Mouse (Mus musculus) spleen, postnatal 10 days (tissue): ENCODE data around the gene Col8a1.

Experiments
- DNase-seq, 2 experiments: peaks; one replicate each; pipeline ENCODE4 v3.0.0; 2021 to 2022; ENCODE audit warnings: low spot score in 2 of 2

Gene Col8a1

GRCm38 (mm10) chr16:57754526-57755125 lies at the start of gene Col8a1:
Gene Col8a1 (minus strand): TSS chr16:57754737.
- no peak for DNase-seq

DNA sequence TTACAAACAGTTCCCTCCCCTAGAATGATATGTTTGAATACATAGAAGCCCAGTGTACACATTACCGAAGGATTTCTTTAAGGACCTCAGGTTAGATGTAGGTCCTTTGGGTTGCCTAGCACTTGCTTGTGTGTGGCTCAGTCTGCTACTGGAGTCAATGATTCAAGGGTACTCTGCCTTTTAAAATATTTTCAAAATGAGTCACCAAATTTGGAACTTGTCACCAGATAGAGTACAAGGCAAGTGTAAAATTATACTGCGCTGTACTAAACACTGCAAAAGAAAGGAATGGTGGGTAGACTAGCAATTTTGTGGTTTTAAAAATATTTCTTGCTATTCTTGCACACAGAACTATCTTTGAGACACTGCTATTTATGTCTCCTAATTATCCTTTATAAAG lies 47.3 kb upstream of the Col8a1 start:
- DNase-seq = no peak

GRCm38 (mm10) chr16:57796321-57796720 lies 41.8 kb upstream of the Col8a1 start:
- DNase-seq = no peak

GRCm38 (mm10) chr16:57779011-57779410 lies 24.5 kb upstream of the Col8a1 start:
- DNase-seq = no peak

GRCm38 (mm10) chr16:57765615-57766014 lies 11.1 kb upstream of the Col8a1 start:
- no peak for DNase-seq

DNA sequence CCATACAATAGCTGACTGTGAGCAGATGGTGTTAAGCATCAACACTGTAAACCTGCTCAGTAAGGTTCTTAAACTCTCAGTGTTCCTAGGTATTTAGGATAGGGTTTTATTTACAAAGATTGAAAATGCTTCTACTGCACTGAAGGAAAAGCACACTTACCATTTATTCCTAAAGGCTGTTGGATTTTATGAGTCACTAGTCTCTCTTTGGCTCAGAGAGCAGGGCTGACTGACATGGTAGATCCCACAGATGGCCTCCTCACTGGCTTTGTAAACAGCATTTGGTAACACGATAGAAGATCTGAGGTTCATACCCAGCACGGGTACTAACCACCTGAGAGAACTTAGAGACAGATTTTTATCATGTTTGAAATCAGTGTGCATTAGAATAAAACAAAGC lies 5.3 kb upstream of the Col8a1 start:
- no peak for DNase-seq

GRCm38 (mm10) chr16:57755708-57756107 lies 1.2 kb upstream of the Col8a1 start:
- no peak for DNase-seq

GRCm38 (mm10) chr16:57755241-57755640 lies 704 bp upstream of the Col8a1 start:
- DNase-seq = no peak

DNA sequence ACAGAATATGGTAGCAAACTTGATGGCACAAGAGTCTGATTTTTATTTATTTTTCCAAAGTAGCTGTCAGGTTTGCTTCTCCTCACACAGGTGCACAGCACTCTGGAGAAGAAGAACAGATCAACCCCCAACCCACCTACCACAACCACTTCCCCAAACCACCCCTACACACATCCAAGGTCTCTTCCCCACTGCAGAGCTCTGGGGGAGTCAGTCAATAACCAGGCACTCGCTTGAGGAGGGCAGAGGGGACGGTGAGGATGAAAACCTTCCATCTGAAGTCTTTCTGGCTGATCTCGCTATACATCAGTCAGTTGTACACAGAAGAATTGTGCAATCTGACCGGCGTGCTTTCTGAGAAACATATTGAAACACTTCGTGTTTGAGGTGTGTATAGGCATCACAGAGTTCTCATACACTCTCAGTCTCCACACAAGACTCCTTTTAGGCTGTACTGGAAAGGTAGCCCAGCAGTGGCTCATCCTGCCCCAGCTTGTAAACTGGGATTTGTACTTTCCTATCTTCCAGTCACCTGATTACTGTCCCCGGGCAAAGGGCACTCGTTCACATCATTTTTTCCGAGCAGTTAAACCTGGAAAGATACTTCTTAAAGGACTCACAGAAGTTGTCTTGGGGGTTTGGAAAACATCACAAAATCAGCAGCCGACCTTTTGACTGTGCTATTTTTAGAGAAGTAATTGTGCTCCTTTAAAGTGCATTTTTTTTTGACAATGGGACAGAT lies 827 bp downstream of the Col8a1 start:
- DNase-seq = no peak

- no peak for DNase-seq
These were observed 4.0 kb downstream of the Col8a1 start for GRCm38 (mm10) chr16:57750549-57750948.

DNA sequence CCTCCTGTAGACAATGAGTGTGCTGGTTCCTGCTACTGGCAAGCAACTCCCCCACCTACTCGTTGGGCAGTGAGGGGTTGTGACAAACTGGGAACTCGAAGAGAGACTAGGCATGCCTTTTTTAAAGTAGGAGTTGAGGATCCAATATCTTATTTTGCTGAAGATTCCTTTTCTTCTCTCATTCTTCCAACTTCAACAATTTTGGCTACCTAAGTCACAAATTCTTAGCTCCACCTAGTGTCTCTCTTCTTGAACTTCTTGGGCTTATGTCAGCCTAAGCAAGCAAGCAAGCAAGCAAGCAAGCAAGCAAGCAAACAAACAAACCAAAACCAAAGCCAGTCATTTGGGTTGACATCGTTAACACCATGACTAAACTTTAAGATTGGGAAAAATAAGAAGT lies 6.4 kb downstream of the Col8a1 start:
- no peak for DNase-seq

DNA sequence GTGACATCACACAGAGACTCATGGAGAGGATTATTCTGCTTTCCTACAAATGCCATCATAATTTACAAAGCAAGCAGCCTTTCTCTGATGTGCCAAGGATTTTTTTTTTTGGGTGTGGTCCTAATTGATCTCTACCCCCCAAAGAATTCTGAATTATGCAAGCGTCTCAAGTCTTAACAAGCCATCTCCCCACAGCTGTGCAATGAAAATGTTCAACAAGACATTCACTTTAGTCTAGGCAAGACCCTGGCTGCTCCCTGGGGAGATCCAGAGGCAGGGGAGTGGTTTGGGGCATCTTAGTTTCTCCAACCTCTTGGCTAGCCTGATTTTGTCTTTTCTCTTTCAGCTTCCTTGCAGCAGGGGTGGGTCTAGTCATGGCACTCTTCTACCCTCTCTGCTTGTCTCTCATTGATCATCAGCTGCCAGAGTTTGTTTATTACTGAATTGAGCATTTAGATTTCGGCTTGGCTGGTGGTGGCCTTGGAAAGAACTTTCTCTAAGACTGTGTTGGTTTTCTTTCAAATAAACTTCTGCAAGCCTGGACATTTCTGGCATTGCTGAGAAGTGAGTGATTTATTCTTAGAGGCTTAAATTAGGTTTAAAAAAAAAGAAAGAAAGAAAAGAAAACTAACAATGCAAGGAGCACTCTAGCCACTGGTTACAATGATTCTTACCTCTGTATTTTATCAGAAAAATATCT lies 7.0 kb downstream of the Col8a1 start:
- DNase-seq = no peak

GRCm38 (mm10) chr16:57740169-57740568 lies 14.4 kb downstream of the Col8a1 start:
- no peak for DNase-seq

- no peak for DNase-seq
These were observed 19.6 kb downstream of the Col8a1 start for GRCm38 (mm10) chr16:57734942-57735341.

- no peak for DNase-seq
These were observed 21.0 kb downstream of the Col8a1 start for GRCm38 (mm10) chr16:57733545-57733944.

GRCm38 (mm10) chr16:57733139-57733538 lies 21.4 kb downstream of the Col8a1 start:
- no peak for DNase-seq

DNA sequence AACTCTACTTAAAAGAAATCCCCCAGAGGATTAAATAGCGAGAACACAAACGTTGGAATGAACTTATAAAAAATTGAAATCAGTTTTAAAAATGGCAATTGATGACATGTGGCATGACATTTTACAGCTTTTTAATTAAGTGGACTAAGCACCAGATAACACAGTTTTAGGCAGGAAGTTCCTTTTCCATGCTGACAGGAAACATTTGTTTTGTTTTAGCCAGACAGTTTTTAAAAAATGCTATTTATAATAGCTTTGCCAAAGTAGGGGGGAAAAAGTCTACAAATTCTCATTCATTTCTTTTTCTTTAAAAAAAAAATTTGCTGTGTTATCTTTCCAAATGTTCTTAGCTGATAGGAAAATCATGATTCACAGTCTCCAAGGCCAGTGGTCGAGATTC lies 29.6 kb downstream of the Col8a1 start:
- no peak for DNase-seq

- DNase-seq = no peak
These were observed 35.6 kb downstream of the Col8a1 start for GRCm38 (mm10) chr16:57718982-57719381.

DNA sequence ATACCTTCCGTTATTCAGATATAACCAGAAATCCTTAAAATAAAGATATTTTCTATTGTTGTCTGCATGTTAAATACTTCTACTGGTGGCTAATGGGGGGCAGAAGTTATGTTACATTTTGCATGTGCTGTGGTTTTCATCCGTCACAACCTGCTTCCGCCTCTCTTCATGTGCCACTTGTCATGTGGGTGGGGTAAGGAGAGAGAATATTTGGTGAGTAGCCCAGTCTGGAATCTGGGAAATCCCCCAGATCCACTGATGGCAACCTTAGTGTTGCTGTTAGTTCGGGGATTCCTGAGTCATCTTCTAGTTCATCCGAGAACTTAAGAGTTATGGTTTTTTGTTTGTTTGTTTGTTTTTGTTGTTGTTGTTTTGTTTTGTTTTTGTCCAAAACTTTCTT lies 55.8 kb downstream of the Col8a1 start:
- no peak for DNase-seq

- DNase-seq = no peak
These were observed 59.8 kb downstream of the Col8a1 start for GRCm38 (mm10) chr16:57694694-57695093.

GRCm38 (mm10) chr16:57693906-57694522 lies 60.5 kb downstream of the Col8a1 start:
- no peak for DNase-seq

GRCm38 (mm10) chr16:57685790-57686399 lies 68.6 kb downstream of the Col8a1 start:
- no peak for DNase-seq
